7 mouse cellular contexts compared by ENCODE assay signal in the genomic region with DNA sequence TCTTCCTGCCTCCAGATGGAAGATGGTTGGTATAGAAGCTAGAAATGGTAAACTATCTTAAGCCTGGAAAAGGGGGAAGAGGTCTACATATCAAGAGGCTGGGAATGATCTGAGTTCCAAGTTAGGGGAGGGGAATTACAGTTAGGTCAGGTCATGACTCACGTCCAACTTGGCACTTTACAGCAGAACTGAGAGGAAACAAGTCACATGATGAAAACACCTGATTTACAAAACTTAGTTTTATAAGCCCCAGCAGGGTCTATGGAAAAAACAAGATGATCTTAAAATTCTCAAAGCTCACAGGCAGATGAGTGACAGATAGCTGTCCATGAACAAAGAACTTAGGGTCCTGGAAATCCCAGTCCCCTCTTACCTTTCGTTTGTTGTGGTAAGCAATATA. TPM values are rescaled to one million over a fixed set of nuclear protein-coding genes. Genes with fewer than 3 reads are reported as not detected.
A peak's percentile ranks its signal among the peaks of the same experiment; 100 is the strongest.
DNase-seq lines count a peak whose midpoint lies in the region; ATAC-seq and TF ChIP-seq lines count a peak whose summit lies in the region.

No protein-coding gene starts in this region.

- no peak for TF ChIP-seq CTCF in stomach, postnatal 0 days (IDR thresholded peaks at IDR 0.05; ENCODE audit: low read depth)

- H3K4me3 ChIP-seq in megakaryocyte, embryonic 14.5 days (replicated peaks): peak overlapping the region; percentile 98
- peak overlapping the region; percentile 85 for H3K4me3 ChIP-seq in forebrain, embryonic 10.5 days
- peak overlapping the region; percentile 84 for H3K4me3 ChIP-seq in limb, embryonic 15.5 days
- peak overlapping the region; percentile 85 for H3K4me3 ChIP-seq in stomach, postnatal 0 days (ENCODE audit: low read depth, low read length)

- no peak for TF ChIP-seq EP300 in stomach, postnatal 0 days (optimal IDR thresholded peaks at IDR 0.05)

- peaks cover 51% of the 10 kb centered on the region for H3K36me3 ChIP-seq in megakaryocyte, embryonic 14.5 days (replicated peaks; ENCODE audit: low read length)
- H3K36me3 ChIP-seq in forebrain, embryonic 10.5 days (replicated peaks): peaks cover 38% of the 10 kb centered on the region
- peaks cover 31% of the 10 kb centered on the region for H3K36me3 ChIP-seq in limb, embryonic 15.5 days
- peaks cover 5% of the 10 kb centered on the region; the same call in 1 of the 2 replicates for H3K36me3 ChIP-seq in stomach, postnatal 0 days (ENCODE audit: control insufficient read depth, insufficient read depth, low read length)

- WGBS in forebrain, embryonic 10.5 days: 80% methylated on average over 2 of the region's 2 CpGs
- 63% methylated on average over 2 of the region's 2 CpGs for WGBS in limb, embryonic 15.5 days
- WGBS in stomach, postnatal 0 days: 36% methylated on average over 2 of the region's 2 CpGs

- no peak overlapping the region for H3K27ac ChIP-seq in forebrain, embryonic 10.5 days
- H3K27ac ChIP-seq in limb, embryonic 15.5 days: no peak overlapping the region
- H3K27ac ChIP-seq in stomach, postnatal 0 days (replicated peaks): no peak overlapping the region

- H3K9ac ChIP-seq in limb, embryonic 15.5 days: no peak overlapping the region
- peak overlapping the region; percentile 79 for H3K9ac ChIP-seq in stomach, postnatal 0 days (ENCODE audit: low read length)

- no peak for ATAC-seq in megakaryocyte, adult 5-6 weeks (ENCODE audit: poor library complexity, severe bottlenecking)
- ATAC-seq in limb, embryonic 15.5 days (ENCODE audit: insufficient number of reproducible peaks, low FRiP score, low TSS enrichment, low read depth): no peak
- ATAC-seq in stomach, postnatal 0 days (ENCODE audit: low FRiP score, low TSS enrichment): no peak
- ATAC-seq in monocyte, adult 5-6 weeks (replicated peaks; ENCODE audit: insufficient number of reproducible peaks, low FRiP score, low TSS enrichment, poor library complexity, severe bottlenecking): no peak

- DNase-seq in forebrain, embryonic 10.5 days (ENCODE audit: extremely low spot score, low spot score): no peak
- DNase-seq in stomach, postnatal 0 days (ENCODE audit: low spot score): no peak
- no peak for DNase-seq in right cerebral cortex, postnatal 36 days (ENCODE audit: low spot score in 2 of 2)

- H3K4me1 ChIP-seq in megakaryocyte, embryonic 14.5 days: peaks cover 56% of the 10 kb centered on the region
- peaks cover 30% of the 10 kb centered on the region for H3K4me1 ChIP-seq in forebrain, embryonic 10.5 days
- H3K4me1 ChIP-seq in limb, embryonic 15.5 days: peaks cover 27% of the 10 kb centered on the region
- peaks cover 13% of the 10 kb centered on the region for H3K4me1 ChIP-seq in stomach, postnatal 0 days (replicated peaks; ENCODE audit: control insufficient read depth, insufficient read depth)

- no peaks in the 10 kb centered on the region for H3K9me3 ChIP-seq in megakaryocyte, embryonic 14.5 days
- H3K9me3 ChIP-seq in forebrain, embryonic 10.5 days: no peaks in the 10 kb centered on the region
- H3K9me3 ChIP-seq in limb, embryonic 15.5 days: no peaks in the 10 kb centered on the region
- no peaks in the 10 kb centered on the region for H3K9me3 ChIP-seq in stomach, postnatal 0 days (ENCODE audit: control insufficient read depth, low read length)

- no peaks in the 10 kb centered on the region for H3K27me3 ChIP-seq in megakaryocyte, embryonic 14.5 days (replicated peaks)
- H3K27me3 ChIP-seq in forebrain, embryonic 10.5 days (ENCODE audit: poor library complexity, severe bottlenecking): no peaks in the 10 kb centered on the region
- H3K27me3 ChIP-seq in limb, embryonic 15.5 days: no peaks in the 10 kb centered on the region
- H3K27me3 ChIP-seq in stomach, postnatal 0 days (ENCODE audit: control insufficient read depth, insufficient read depth, low read length): no peaks in the 10 kb centered on the region

- H3K4me2 ChIP-seq in limb, embryonic 15.5 days: peak overlapping the region; percentile 82
- H3K4me2 ChIP-seq in stomach, postnatal 0 days (replicated peaks; ENCODE audit: low read depth): peak overlapping the region; percentile 94

RNA-seq across cellular contexts. Expression of a gene that starts 1.6 kb away (rescaled TPM):
- polyA plus RNA-seq in megakaryocyte, embryonic 14.5 days (2012; ENCODE audit: insufficient read depth, low replicate concordance): 0.86 and 2.9 TPM in 2 replicates
- total RNA-seq in megakaryocyte, adult 5-6 weeks (2015): 50.5 and 53.2 TPM in 2 replicates
- 59.1 and 59.6 TPM in 2 replicates for total RNA-seq in megakaryocyte, adult 5-6 weeks (2017)
- polyA plus RNA-seq in forebrain, embryonic 10.5 days (2016; fragmentation: Nextera tagmentation; extraction: Ambion mirVana): 28.6 and 28.7 TPM in 2 replicates
- polyA plus RNA-seq in limb, embryonic 15.5 days (2015; fragmentation: Nextera tagmentation; extraction: Ambion mirVana): 25.6 and 25.8 TPM in 2 replicates
- 37.2 and 37.7 TPM in 2 replicates for polyA plus RNA-seq in stomach, postnatal 0 days (2015; fragmentation: Nextera tagmentation; extraction: Ambion mirVana)
- total RNA-seq in monocyte, adult 5-6 weeks (2017): 123 to 195 TPM (median 136 TPM) in 3 replicates

RNA-seq across cellular contexts. Expression of a gene that starts 16.9 kb away (rescaled TPM):
- 7.6 and 25.6 TPM in 2 replicates for polyA plus RNA-seq in megakaryocyte, embryonic 14.5 days (2012; ENCODE audit: insufficient read depth, low replicate concordance)
- total RNA-seq in megakaryocyte, adult 5-6 weeks (2015): 2.2 and 5.2 TPM in 2 replicates
- 3.8 and 7.2 TPM in 2 replicates for total RNA-seq in megakaryocyte, adult 5-6 weeks (2017)
- 8.1 and 8.3 TPM in 2 replicates for polyA plus RNA-seq in forebrain, embryonic 10.5 days (2016; fragmentation: Nextera tagmentation; extraction: Ambion mirVana)
- 16.3 and 17.3 TPM in 2 replicates for polyA plus RNA-seq in limb, embryonic 15.5 days (2015; fragmentation: Nextera tagmentation; extraction: Ambion mirVana)
- polyA plus RNA-seq in stomach, postnatal 0 days (2015; fragmentation: Nextera tagmentation; extraction: Ambion mirVana): 54.1 TPM in 2 replicates
- 2.9 to 10.9 TPM (median 6.6 TPM) in 3 replicates for total RNA-seq in monocyte, adult 5-6 weeks (2017)

RNA-seq across cellular contexts. Expression of a gene that starts 16.9 kb away (rescaled TPM):
- 11.4 and 18.4 TPM in 2 replicates for polyA plus RNA-seq in megakaryocyte, embryonic 14.5 days (2012; ENCODE audit: insufficient read depth, low replicate concordance)
- 6.4 and 7.0 TPM in 2 replicates for total RNA-seq in megakaryocyte, adult 5-6 weeks (2015)
- total RNA-seq in megakaryocyte, adult 5-6 weeks (2017): 8.6 and 10.2 TPM in 2 replicates
- polyA plus RNA-seq in forebrain, embryonic 10.5 days (2016; fragmentation: Nextera tagmentation; extraction: Ambion mirVana): 12.5 and 13.7 TPM in 2 replicates
- polyA plus RNA-seq in limb, embryonic 15.5 days (2015; fragmentation: Nextera tagmentation; extraction: Ambion mirVana): 18.2 and 18.8 TPM in 2 replicates
- polyA plus RNA-seq in stomach, postnatal 0 days (2015; fragmentation: Nextera tagmentation; extraction: Ambion mirVana): 13.3 and 15.8 TPM in 2 replicates
- total RNA-seq in monocyte, adult 5-6 weeks (2017): 7.6 to 8.8 TPM (median 8.0 TPM) in 3 replicates
